Mouse (Mus musculus) heart, embryonic 13.5 days (tissue): ENCODE measurements around the gene Hagh. TPM values are rescaled to one million over a fixed set of nuclear protein-coding genes. Genes with fewer than 3 reads are reported as not detected.

Experiments used
- ATAC-seq: fragments of 200-750 bp; cut with Nextera tagmentation; 2 replicates; pipeline ENCODE4 v1.8.0; 2017; ENCODE audit warnings: moderate TSS enrichment; ENCODE audit not compliant: insufficient number of reproducible peaks, low FRiP score, low TSS enrichment; ENCODE audit errors: extremely low read depth
- H3K27ac ChIP-seq: fragments of 300-500 bp; sonication (generic); replicated peaks from 2 replicates; pipeline ENCODE4 v1.5.1; 2015; ENCODE audit warnings: moderate library complexity, mild to moderate bottlenecking, inconsistent platforms
- H3K27me3 ChIP-seq: fragments of 300-500 bp; sonication (generic); replicated peaks from 2 replicates; pipeline ENCODE4 v1.6.1; 2015; ENCODE audit warnings: mild to moderate bottlenecking, inconsistent platforms
- H3K36me3 ChIP-seq: fragments of 300-500 bp; sonication (generic); 2 replicates; pipeline ENCODE4 v1.6.1; 2015; ENCODE audit warnings: mild to moderate bottlenecking, inconsistent platforms
- H3K4me1 ChIP-seq: fragments of 300-500 bp; sonication (generic); 2 replicates; pipeline ENCODE4 v1.6.1; 2015; ENCODE audit warnings: inconsistent platforms
- H3K4me2 ChIP-seq: fragments of 300-500 bp; sonication (generic); 2 replicates; pipeline ENCODE4 v1.6.1; 2015; ENCODE audit warnings: inconsistent platforms, mild to moderate bottlenecking, moderate library complexity
- H3K4me3 ChIP-seq: fragments of 300-500 bp; sonication (generic); 2 replicates; pipeline ENCODE4 v1.5.1; 2015; ENCODE audit warnings: moderate library complexity, mild to moderate bottlenecking, inconsistent platforms
- H3K9ac ChIP-seq: fragments of 300-500 bp; sonication (generic); 2 replicates; pipeline ENCODE4 v1.6.1; 2015; ENCODE audit warnings: inconsistent platforms, mild to moderate bottlenecking, moderate library complexity
- H3K9me3 ChIP-seq: fragments of 300-500 bp; sonication (generic); 2 replicates; pipeline ENCODE4 v1.6.1; 2016; ENCODE audit warnings: inconsistent platforms
- WGBS: fragments of 180-500 bp; shearing (Covaris S2); methylation state at CpG from one replicate; pipeline ENCODE4 v1.1.7; 2015; ENCODE audit warnings: mixed read lengths; 5-methylcytosine and 5-hydroxymethylcytosine counted together
- polyA plus RNA-seq: library from polyadenylated mRNA; unstranded; fragments of >200 nt; fragmentation: Nextera tagmentation; extraction: Ambion mirVana; gene quantifications from 2 replicates; pipeline ENCODE4 v1.2.1, GENCODE M21; 2015

Gene Hagh
- polyA plus RNA-seq, 1 experiment from 2014 or later: 47.3 TPM

DNA sequence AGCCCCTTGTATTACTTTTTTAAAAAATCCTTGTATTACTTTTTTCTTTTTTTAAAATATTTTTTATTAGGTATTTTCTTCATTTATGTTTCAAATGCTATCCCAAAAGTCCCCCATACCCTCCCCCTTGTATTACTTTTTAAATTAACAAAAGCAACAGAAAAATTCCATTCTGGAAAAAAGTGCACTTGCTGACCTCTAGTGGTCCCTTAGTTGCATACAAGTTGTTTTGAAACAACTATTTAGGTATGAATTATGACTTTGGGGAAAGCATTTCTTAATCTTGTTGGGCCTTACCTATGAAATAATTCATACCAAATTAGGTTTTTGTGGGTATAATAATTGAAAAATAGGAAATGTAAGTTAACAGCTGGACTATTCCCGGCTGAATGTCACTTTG, 22.4 kb upstream of the Hagh start:
- Histone ChIP-seq H3K27ac (no peak overlapping the region), H3K4me1 (no peaks in the 10 kb centered on the region), H3K4me3 (no peak overlapping the region), H3K4me2 (no peak overlapping the region), H3K36me3 (no peaks in the 10 kb centered on the region), H3K27me3 (peaks cover 21% of the 10 kb centered on the region), H3K9ac (no peak overlapping the region), H3K9me3 (no peaks in the 10 kb centered on the region)
- 27% methylated on average over 1 of the region's 1 CpGs for WGBS
- ATAC-seq: no peak

DNA sequence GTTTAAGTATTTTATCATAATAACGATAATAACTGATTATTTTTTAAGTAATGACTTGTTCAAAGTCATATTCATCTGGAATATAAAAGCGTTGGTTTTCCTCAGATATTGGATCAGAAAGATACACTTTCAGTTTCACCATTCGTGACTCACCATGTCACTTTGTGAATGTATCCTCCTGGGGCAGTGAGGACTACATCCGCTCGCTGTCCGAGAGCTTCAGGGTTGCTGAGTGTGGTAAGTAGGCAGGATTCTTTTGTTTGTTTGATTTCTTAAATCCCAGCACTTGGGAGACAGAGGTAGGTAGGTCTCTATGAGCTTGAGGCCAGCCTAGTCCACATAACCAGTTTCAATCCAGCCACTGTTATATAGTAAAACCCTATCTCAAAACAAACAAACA, 21.8 kb upstream of the Hagh start:
- no peaks in the 10 kb centered on the region for H3K4me1 ChIP-seq
- 43% methylated on average over 6 of the region's 6 CpGs for WGBS

DNA sequence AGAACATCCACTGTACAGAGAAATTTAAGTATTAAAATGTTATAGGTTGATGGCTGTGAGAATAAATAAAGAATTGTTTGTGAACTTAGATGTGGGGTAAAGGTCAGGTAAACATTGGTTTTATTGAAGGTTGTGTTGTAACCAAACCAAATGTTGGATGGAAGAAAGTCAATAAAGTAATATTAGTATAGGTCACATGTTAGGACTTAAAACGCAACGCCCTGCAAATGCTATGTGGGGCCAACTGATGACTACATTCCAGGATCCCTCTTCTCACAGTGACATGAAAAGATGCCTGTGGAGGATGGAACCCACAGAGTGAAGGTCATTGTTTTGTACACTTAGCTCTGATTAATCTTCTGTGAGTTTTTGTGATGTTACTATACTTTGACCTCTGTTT, 20.5 kb upstream of the Hagh start:
- no peaks in the 10 kb centered on the region for H3K9me3 ChIP-seq
- H3K4me1 ChIP-seq: no peaks in the 10 kb centered on the region
- H3K27me3 ChIP-seq: peaks cover 15% of the 10 kb centered on the region
- H3K36me3 ChIP-seq: no peaks in the 10 kb centered on the region
- H3K9ac ChIP-seq: no peak overlapping the region
- ATAC-seq: no peak
- no peak overlapping the region for H3K4me3 ChIP-seq
- 74% methylated on average over 2 of the region's 2 CpGs for WGBS
- no peak overlapping the region for H3K27ac ChIP-seq
- H3K4me2 ChIP-seq: no peak overlapping the region

More for the DNA sequence above, 21.8 kb upstream of the Hagh start:
- Histone ChIP-seq H3K9me3 (no peaks in the 10 kb centered on the region), H3K4me2 (no peak overlapping the region), H3K9ac (no peak overlapping the region), H3K36me3 (no peaks in the 10 kb centered on the region), H3K27me3 (peaks cover 18% of the 10 kb centered on the region), H3K27ac (no peak overlapping the region), H3K4me3 (no peak overlapping the region)
- no peak for ATAC-seq

DNA sequence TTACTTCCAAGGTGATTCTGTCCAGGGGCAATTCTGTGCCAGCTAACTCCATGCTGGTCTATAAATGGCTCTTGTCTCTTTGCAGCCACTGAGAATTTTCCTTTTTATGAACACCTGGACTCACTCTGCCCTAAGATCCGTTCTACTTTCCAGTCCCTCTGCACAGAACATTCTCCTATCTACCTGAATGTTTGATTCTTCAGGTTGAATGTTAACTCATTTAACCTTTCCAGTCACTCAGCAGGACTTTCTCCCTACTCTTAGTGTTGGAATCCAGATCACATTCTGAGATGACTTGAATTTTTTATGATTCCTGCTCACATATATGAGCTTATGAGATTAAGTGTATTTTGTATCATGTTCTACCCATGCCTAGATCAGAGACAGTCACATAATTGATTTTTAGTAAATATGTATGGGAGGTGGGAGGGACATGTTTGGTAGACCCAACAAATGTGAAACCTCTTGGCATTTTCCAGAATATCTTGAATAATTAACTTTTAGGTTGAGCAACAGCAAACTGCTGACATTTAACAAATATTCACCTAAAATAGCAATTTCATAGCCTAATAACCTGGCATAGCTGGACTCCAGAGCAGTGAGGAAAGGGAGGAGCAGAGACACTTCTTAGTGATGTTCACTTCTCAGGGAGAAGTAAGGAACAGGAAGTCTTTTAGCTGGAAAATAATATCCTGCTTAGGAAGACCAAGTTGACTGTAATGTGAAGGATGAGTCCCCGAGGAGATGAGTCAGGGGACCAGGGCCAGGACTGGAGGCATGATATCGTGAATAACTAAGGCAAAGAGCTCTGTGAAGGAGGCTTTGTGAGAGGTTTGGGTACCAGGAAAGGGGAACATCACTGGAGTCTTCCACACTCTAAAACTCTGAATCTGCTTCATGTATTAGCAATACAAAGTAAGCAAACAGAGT, 18.3 kb upstream of the Hagh start:
- H3K9ac ChIP-seq: no peak overlapping the region
- WGBS: 52% methylated on average over 3 of the region's 3 CpGs

DNA sequence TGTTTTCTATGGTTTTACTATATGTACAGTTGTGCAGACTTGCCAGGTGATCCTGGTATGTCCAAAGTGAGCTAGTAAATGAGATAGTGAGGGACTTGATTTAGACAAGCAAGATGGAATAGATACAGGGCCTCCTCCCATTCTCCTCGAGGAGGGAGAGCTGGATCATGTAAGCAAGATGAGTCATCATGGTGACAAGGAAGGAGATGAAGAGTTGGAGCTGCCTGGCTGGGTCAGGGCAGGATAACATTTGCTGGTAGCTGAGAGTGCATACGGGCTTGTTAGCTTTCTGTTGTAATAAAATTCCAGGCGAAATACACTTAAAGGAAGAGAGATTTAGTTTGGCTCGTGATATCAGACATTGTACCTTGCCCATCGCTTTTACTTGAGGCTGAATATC, 398 bp downstream of the Hagh start:
- WGBS: 43% methylated on average over 5 of the region's 5 CpGs
- H3K36me3 ChIP-seq: no peaks in the 10 kb centered on the region
- no peak overlapping the region for H3K4me2 ChIP-seq
- no peaks in the 10 kb centered on the region for H3K9me3 ChIP-seq
- ATAC-seq: no peak
- peaks cover 64% of the 10 kb centered on the region for H3K27me3 ChIP-seq
- H3K9ac ChIP-seq: no peak overlapping the region
- peaks cover 10% of the 10 kb centered on the region for H3K4me1 ChIP-seq
- no peak overlapping the region for H3K4me3 ChIP-seq
- H3K27ac ChIP-seq: no peak overlapping the region

More for the DNA sequence above, 18.3 kb upstream of the Hagh start:
- H3K36me3 ChIP-seq: no peaks in the 10 kb centered on the region
- no peaks in the 10 kb centered on the region for H3K4me1 ChIP-seq
- H3K27ac ChIP-seq: no peak overlapping the region
- H3K4me3 ChIP-seq: no peak overlapping the region
- no peak for ATAC-seq
- H3K27me3 ChIP-seq: peaks cover 30% of the 10 kb centered on the region
- no peak overlapping the region for H3K4me2 ChIP-seq
- no peaks in the 10 kb centered on the region for H3K9me3 ChIP-seq

DNA sequence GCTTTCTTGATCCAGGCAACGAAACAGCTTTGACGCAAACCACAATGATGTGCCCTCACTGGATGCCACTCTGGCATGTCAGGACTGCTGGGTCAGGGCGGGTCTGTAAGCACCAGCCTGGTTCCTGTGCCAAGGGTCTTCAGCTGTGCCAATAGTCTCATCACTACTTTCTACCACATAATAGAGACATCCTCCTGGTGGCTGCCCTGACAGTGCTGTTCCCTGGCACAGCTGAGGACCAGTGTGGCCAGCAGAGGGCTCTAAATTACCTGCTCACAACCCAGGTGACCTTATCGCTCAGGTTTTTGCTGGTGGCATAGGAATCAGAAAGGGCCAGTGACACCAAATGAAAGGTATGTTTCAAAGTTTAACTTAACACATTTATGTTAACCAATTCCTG, 1.2 kb downstream of the Hagh start:
- H3K27ac ChIP-seq: no peak overlapping the region
- H3K4me2 ChIP-seq: no peak overlapping the region
- peaks cover 62% of the 10 kb centered on the region for H3K27me3 ChIP-seq
- no peaks in the 10 kb centered on the region for H3K9me3 ChIP-seq
- no peak for ATAC-seq
- no peak overlapping the region for H3K4me3 ChIP-seq
- no peak overlapping the region for H3K9ac ChIP-seq
- peaks cover 11% of the 10 kb centered on the region for H3K4me1 ChIP-seq
- WGBS: 55% methylated on average over 4 of the region's 4 CpGs
- no peaks in the 10 kb centered on the region for H3K36me3 ChIP-seq

DNA sequence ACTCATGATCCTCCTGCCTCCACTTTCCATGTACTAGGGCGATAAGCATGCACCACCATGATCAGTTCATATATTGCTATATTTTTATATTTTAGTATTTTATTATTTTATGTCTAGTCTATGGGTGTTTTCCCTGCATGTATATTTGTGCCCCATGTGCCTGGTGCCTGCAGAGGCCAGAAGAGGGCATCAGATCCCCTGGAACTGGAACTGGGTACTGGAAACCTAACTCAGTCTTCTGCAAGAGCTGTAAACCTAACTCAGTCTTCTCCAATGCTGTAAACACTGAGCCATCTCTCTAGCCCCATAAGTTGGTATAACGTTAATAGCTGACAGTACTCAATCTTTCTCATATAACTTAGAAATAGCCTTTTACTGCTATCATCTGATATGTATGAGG, 2.7 kb downstream of the Hagh start:
- Histone ChIP-seq H3K27me3 (peaks cover 51% of the 10 kb centered on the region), H3K4me1 (peaks cover 15% of the 10 kb centered on the region), H3K27ac (no peak overlapping the region), H3K9me3 (no peaks in the 10 kb centered on the region), H3K4me2 (no peak overlapping the region), H3K36me3 (no peaks in the 10 kb centered on the region), H3K9ac (no peak overlapping the region), H3K4me3 (no peak overlapping the region)
- 41% methylated on average over 2 of the region's 2 CpGs for WGBS
- no peak for ATAC-seq

DNA sequence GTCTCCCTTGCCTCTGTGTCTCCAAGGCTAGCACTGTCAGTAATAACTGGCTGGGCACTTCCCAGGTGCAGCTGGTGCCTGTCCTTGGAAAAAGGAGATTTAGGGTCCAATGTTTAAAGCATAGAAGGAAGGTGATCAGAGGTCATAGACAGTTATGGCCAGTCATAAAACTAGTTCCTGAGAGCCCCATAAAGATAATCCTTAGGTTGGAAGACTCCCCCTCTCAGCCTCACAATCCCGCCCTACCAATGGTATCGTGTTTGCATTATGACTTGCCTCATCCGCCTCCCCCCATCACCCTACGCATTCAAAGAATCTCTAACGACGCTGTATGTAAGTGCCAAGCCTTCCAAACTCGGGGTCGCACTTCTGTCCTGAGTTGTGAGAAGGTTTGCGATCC, 4.6 kb downstream of the Hagh start:
- WGBS: 38% methylated on average over 9 of the region's 9 CpGs
- Histone ChIP-seq H3K27ac (peak overlapping the region; percentile 39), H3K27me3 (peaks cover 45% of the 10 kb centered on the region), H3K4me3 (no peak overlapping the region), H3K36me3 (no peaks in the 10 kb centered on the region), H3K4me1 (peaks cover 27% of the 10 kb centered on the region), H3K4me2 (peak overlapping the region; percentile 52), H3K9ac (peak overlapping the region; percentile 54; the same call in 1 of the 2 replicates), H3K9me3 (no peaks in the 10 kb centered on the region)
- ATAC-seq: no peak

DNA sequence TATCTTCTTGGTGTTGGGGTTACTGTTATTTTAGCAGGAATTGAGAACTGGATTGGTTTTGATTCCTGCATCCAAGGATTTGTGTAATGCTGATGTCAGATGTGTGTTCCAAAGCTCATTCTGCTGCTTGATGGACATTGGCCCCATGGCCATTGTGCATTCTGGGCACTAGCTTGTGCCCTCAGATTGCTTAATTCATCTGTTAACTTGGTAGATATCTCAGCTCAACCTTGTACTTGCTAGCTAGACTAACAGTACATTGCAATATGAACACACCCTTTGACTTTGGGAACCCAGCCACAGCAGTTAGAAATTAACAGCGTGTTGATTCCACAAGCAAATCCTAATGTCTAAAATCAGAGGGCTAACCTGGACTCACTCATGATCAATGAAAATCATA, 7.4 kb downstream of the Hagh start:
- WGBS: 94% methylated on average over 1 of the region's 1 CpGs
- Histone ChIP-seq H3K9ac (no peak overlapping the region), H3K27me3 (peaks cover 37% of the 10 kb centered on the region), H3K4me2 (peak overlapping the region; percentile 34), H3K27ac (no peak overlapping the region), H3K4me3 (no peak overlapping the region; the same call in 1 of the 2 replicates), H3K4me1 (peaks cover 38% of the 10 kb centered on the region), H3K36me3 (no peaks in the 10 kb centered on the region), H3K9me3 (no peaks in the 10 kb centered on the region)
- no peak for ATAC-seq

DNA sequence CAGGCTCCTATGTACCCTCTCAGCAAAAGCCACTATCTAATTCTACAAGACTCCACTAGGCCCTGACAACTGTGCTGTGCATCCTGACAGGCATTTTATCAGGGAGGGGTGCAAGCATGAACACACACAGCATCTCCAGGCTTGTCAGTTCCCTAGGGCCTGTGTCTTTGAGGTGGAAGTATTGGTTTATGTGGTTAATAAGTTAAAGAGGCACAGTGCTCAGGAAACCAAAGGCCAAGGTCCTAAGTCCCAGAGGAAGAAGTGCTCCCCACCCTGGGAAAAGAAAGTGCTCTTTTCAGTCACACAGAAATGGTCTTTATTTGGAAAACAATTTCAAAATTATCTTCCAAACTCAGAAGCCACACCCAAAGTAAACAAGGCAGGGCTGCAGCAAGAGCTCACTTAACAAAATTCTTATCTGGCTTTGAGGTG, 8.7 kb downstream of the Hagh start:
- H3K9me3 ChIP-seq: no peaks in the 10 kb centered on the region
- H3K9ac ChIP-seq: peak overlapping the region; percentile 95
- peaks cover 26% of the 10 kb centered on the region for H3K27me3 ChIP-seq
- ATAC-seq: no peak
- peaks cover 9% of the 10 kb centered on the region for H3K36me3 ChIP-seq
- peaks cover 38% of the 10 kb centered on the region for H3K4me1 ChIP-seq
- peak overlapping the region; percentile 88 for H3K4me2 ChIP-seq
- H3K4me3 ChIP-seq: peak overlapping the region; percentile 85
- peak overlapping the region; percentile 98 for H3K27ac ChIP-seq

DNA sequence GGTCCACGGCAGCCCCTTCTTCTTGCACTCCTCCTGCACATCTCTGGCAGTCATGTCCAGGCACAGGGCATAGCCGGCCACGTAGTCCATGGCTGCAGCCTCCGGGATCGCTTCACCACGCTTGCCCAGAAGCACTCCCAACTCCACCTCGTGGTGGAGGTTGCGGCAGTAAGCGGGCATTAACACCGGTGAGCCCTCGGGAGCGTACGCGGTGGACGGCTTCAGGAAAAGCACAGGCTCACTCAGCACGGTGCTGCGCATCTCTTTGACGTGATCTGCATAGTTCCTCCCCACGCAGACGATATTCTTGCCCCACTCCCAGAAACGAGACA, 9.8 kb downstream of the Hagh start:
- ATAC-seq: peak; percentile 39
- peak overlapping the region; percentile 85 for H3K4me3 ChIP-seq
- peaks cover 19% of the 10 kb centered on the region for H3K36me3 ChIP-seq
- peak overlapping the region; percentile 88 for H3K4me2 ChIP-seq
- H3K9me3 ChIP-seq: no peaks in the 10 kb centered on the region
- WGBS: under 1% methylated on average over 21 of the region's 21 CpGs
- H3K9ac ChIP-seq: peak overlapping the region; percentile 95
- peaks cover 33% of the 10 kb centered on the region for H3K4me1 ChIP-seq
- H3K27me3 ChIP-seq: peaks cover 18% of the 10 kb centered on the region
- peak overlapping the region; percentile 98 for H3K27ac ChIP-seq
